Mouse (Mus musculus) spleen, adult 2 months (tissue): Measurements from ENCODE around the gene Six1.

ENCODE experiments used
- CTCF ChIP-seq: fragments of 200-500 bp; IDR thresholded peaks from 2 replicates; pipeline ENCODE4 v1.5.1; 2011; ENCODE audit warnings: mild to moderate bottlenecking, inconsistent platforms; ENCODE audit not compliant: insufficient read depth, insufficient read length, insufficient replicate concordance; ENCODE audit errors: extremely low read depth
- POLR2A ChIP-seq: fragments of 200-500 bp; IDR thresholded peaks from 2 replicates; pipeline ENCODE4 v1.6.1; 2011; ENCODE audit warnings: low read depth, low read length, inconsistent platforms

- TF ChIP-seq CTCF: no peak
- TF ChIP-seq POLR2A: no peak
Observed at GRCm38 (mm10) chr12:73012136-73012785, 41.4 kb downstream of the Six1 start.
